Mouse (Mus musculus) liver, embryonic 11.5 days (tissue): Measurements from ENCODE around the gene Mrps23. TPM values are rescaled to one million over a fixed set of nuclear protein-coding genes. Genes with fewer than 3 reads are reported as not detected.

Experiments
- ATAC-seq: fragments of 200-750 bp; cut with Nextera tagmentation; replicated peaks from 2 replicates; pipeline ENCODE4 v1.8.0; 2017; ENCODE audit warnings: moderate number of reproducible peaks, mild to moderate bottlenecking, moderate TSS enrichment, moderate library complexity; ENCODE audit not compliant: low FRiP score
- DNase-seq: peaks from one replicate; pipeline ENCODE4 v3.0.0-alpha.2; 2017; ENCODE audit warnings: low spot score
- H3K27ac ChIP-seq: fragments of 300-500 bp; sonication (generic); 2 replicates; pipeline ENCODE4 v1.5.1; 2014; ENCODE audit warnings: mild to moderate bottlenecking, low read depth, low read length, control low read depth
- H3K27me3 ChIP-seq: fragments of 300-500 bp; sonication (generic); replicated peaks from 2 replicates; pipeline ENCODE4 v1.6.1; 2014; ENCODE audit warnings: low read length, mixed read lengths; ENCODE audit not compliant: control insufficient read depth, insufficient read depth
- H3K36me3 ChIP-seq: fragments of 300-500 bp; sonication (generic); 2 replicates; pipeline ENCODE4 v1.6.1; 2014; ENCODE audit warnings: mild to moderate bottlenecking, low read length, moderate library complexity, mixed read lengths; ENCODE audit not compliant: control insufficient read depth, insufficient read depth
- H3K4me1 ChIP-seq: fragments of 300-500 bp; sonication (generic); replicated peaks from 2 replicates; pipeline ENCODE4 v1.6.1; 2014; ENCODE audit warnings: low read length, mixed read lengths; ENCODE audit not compliant: control insufficient read depth, insufficient read depth
- H3K4me2 ChIP-seq: fragments of 300-500 bp; sonication (generic); 2 replicates; pipeline ENCODE4 v1.6.1; 2014; ENCODE audit warnings: mild to moderate bottlenecking, control low read depth, moderate library complexity
- H3K4me3 ChIP-seq: fragments of 300-500 bp; sonication (generic); 2 replicates; pipeline ENCODE4 v1.5.1; 2014; ENCODE audit warnings: low read depth, low read length, control low read depth
- H3K9ac ChIP-seq: fragments of 300-500 bp; sonication (generic); 2 replicates; pipeline ENCODE4 v1.6.1; 2014; ENCODE audit warnings: low read depth, low read length, control low read depth
- H3K9me3 ChIP-seq: fragments of 300-500 bp; sonication (generic); 2 replicates; pipeline ENCODE4 v1.6.1; 2016; ENCODE audit warnings: low read length, inconsistent platforms, mixed read lengths; ENCODE audit not compliant: control insufficient read depth
- WGBS: fragments of 180-500 bp; shearing (Covaris S2); extraction: QIAGEN DNeasy Blood & Tissue Kit; methylation state at CpG from one replicate; pipeline ENCODE4 v1.1.7; 2014; 5-methylcytosine and 5-hydroxymethylcytosine counted together
- polyA plus RNA-seq: library from polyadenylated mRNA; unstranded; fragments of >200 nt; fragmentation: Nextera tagmentation; extraction: Ambion mirVana; gene quantifications from 2 replicates; pipeline ENCODE4 v1.2.1, GENCODE M21; 2014

The Mrps23 gene
- polyA plus RNA-seq, 1 experiment from 2014 or later, result 79.5 TPM

GRCm38 (mm10) chr11:88253514-88254167, 49.5 kb downstream of the Mrps23 start:
- WGBS, result 56% methylated on average over 7 of the region's 7 CpGs
- ATAC-seq, result no peak
- no peaks in the 10 kb centered on the region for H3K36me3 ChIP-seq
- 0 out of 2 replicates have a peak, but pooled peaks cover 4% of the 10 kb centered on the region for H3K27me3 ChIP-seq
- no peak overlapping the region for H3K4me3 ChIP-seq
- H3K27ac ChIP-seq, result no peak overlapping the region
- DNase-seq, result no peak
- no peaks in the 10 kb centered on the region; the same call in none of the 2 replicates for H3K4me1 ChIP-seq
- no peak overlapping the region for H3K4me2 ChIP-seq
- no peak overlapping the region for H3K9ac ChIP-seq
- peaks cover 2% of the 10 kb centered on the region; the same call in 1 of the 2 replicates for H3K9me3 ChIP-seq

GRCm38 (mm10) chr11:88257700-88258099, 53.5 kb downstream of the Mrps23 start:
- Histone ChIP-seq H3K4me1 (peaks cover 3% of the 10 kb centered on the region; the same call in 1 of the 2 replicates), H3K4me2 (no peak overlapping the region), H3K27me3 (peaks cover 17% of the 10 kb centered on the region), H3K9ac (no peak overlapping the region), H3K4me3 (no peak overlapping the region), H3K27ac (no peak overlapping the region), H3K9me3 (peaks cover 7% of the 10 kb centered on the region; the same call in 1 of the 2 replicates), H3K36me3 (no peaks in the 10 kb centered on the region)
- DNase-seq (no peak), ATAC-seq (no peak)
- 72% methylated on average over 4 of the region's 4 CpGs for WGBS

GRCm38 (mm10) chr11:88258212-88258611, 54.0 kb downstream of the Mrps23 start:
- peaks cover 7% of the 10 kb centered on the region; the same call in 1 of the 2 replicates for H3K9me3 ChIP-seq
- no peak overlapping the region for H3K4me2 ChIP-seq
- WGBS, result 76% methylated on average over 4 of the region's 4 CpGs
- ATAC-seq (no peak), DNase-seq (no peak)
- H3K27me3 ChIP-seq, result peaks cover 18% of the 10 kb centered on the region
- H3K9ac ChIP-seq, result no peak overlapping the region
- no peak overlapping the region for H3K27ac ChIP-seq
- 0 out of 2 replicates have a peak, but pooled peaks cover 3% of the 10 kb centered on the region for H3K4me1 ChIP-seq
- H3K36me3 ChIP-seq, result no peaks in the 10 kb centered on the region
- no peak overlapping the region for H3K4me3 ChIP-seq

GRCm38 (mm10) chr11:88260463-88260862, 56.3 kb downstream of the Mrps23 start:
- no peak for ATAC-seq
- Histone ChIP-seq H3K27me3 (peaks cover 17% of the 10 kb centered on the region), H3K36me3 (no peaks in the 10 kb centered on the region), H3K9ac (no peak overlapping the region), H3K27ac (no peak overlapping the region), H3K4me1 (0 out of 2 replicates have a peak, but pooled peaks cover 3% of the 10 kb centered on the region), H3K4me3 (no peak overlapping the region), H3K4me2 (no peak overlapping the region), H3K9me3 (peaks cover 7% of the 10 kb centered on the region; the same call in 1 of the 2 replicates)
- no peak for DNase-seq
- WGBS, result 32% methylated on average over 7 of the region's 7 CpGs

Other genes with a start within 250 kb of the Mrps23 start
- gene Dynll2, start 216.9 kb upstream of the Mrps23 start, polyA plus RNA-seq, result 17.7 and 19.4 TPM in 2 replicates
- gene Srsf1, start 157.0 kb upstream of the Mrps23 start, polyA plus RNA-seq, result 323 and 337 TPM in 2 replicates
- gene Vezf1, start 136.1 kb upstream of the Mrps23 start, polyA plus RNA-seq, result 21.7 and 24.0 TPM in 2 replicates
- gene Cuedc1, start 106.3 kb upstream of the Mrps23 start, polyA plus RNA-seq, result 5.3 and 6.9 TPM in 2 replicates
- gene Ccdc182, start 89.7 kb downstream of the Mrps23 start, polyA plus RNA-seq, result not detected in 2 replicates